Comparison of ENCODE assay signal across 8 mouse cellular contexts in genomic region chr9:64960117-64960977, GRCm38 (mm10). TPM values are rescaled to one million over a fixed set of nuclear protein-coding genes. Genes with fewer than 3 reads are reported as not detected.
DNase-seq lines count a peak whose midpoint lies in the region; ATAC-seq lines count a peak whose summit lies in the region.

Gene Ints14 (plus strand): TSS chr9:64960905.

- peaks cover 21% of the 10 kb centered on the region for H3K36me3 ChIP-seq in hindbrain, embryonic 12.5 days

- peak within 1 kb of the TSS; percentile 89 for H3K9ac ChIP-seq in hindbrain, embryonic 12.5 days

- H3K4me2 ChIP-seq in hindbrain, embryonic 12.5 days (replicated peaks), result peak within 1 kb of the TSS; percentile 78

- peaks cover 10% of the 10 kb centered on the region for H3K4me1 ChIP-seq in hindbrain, embryonic 12.5 days

- H3K27me3 ChIP-seq in hindbrain, embryonic 12.5 days, result no peaks in the 10 kb centered on the region

- H3K9me3 ChIP-seq in hindbrain, embryonic 12.5 days (replicated peaks), result no peaks in the 10 kb centered on the region

- ATAC-seq in hindbrain, embryonic 12.5 days (ENCODE audit: low FRiP score), result peak; percentile 95

- WGBS in hindbrain, embryonic 12.5 days, result 6% methylated on average over 29 of the region's 29 CpGs

- peak; percentile 97 for DNase-seq in NIH3T3 (ENCODE audit: low read depth)
- DNase-seq in cerebellum, postnatal 10 days, result peak; percentile 98 to 99
- DNase-seq in frontal cortex, postnatal 10 days (ENCODE audit: low spot score in 2 of 2), result peak; percentile 90 to 94
- peak; percentile 96 to 98 for DNase-seq in layer of hippocampus, postnatal 14 days (ENCODE audit: low spot score in 2 of 2)
- peak; percentile 98 for DNase-seq in lung, postnatal 14 days
- peak; percentile 92 for DNase-seq in retina, adult 2 months (ENCODE audit: low read depth, low spot score)
- DNase-seq in thymus, postnatal 36 days, result peak; percentile 94 to 98

- H3K27ac ChIP-seq in hindbrain, embryonic 12.5 days, result peak within 1 kb of the TSS; percentile 90

- peak within 1 kb of the TSS; percentile 86 for H3K4me3 ChIP-seq in hindbrain, embryonic 12.5 days

RNA-seq across cellular contexts. Expression of gene Ints14, which starts in this region (rescaled TPM):
- 49.6 and 58.6 TPM in 2 replicates for polyA plus RNA-seq in hindbrain, embryonic 12.5 days (2016; fragmentation: Nextera tagmentation; extraction: Ambion mirVana)
- total RNA-seq in layer of hippocampus, postnatal 14 days (2021), result 10 to 100 TPM; 22.4 to 25.0 TPM

Comparison
In these comparisons a context has a peak if more than half of its experiments do, and no peak if none do; other contexts are left out.
1. Peak in every context shown above with its lines: DNase-seq, ATAC-seq, H3K4me3 ChIP-seq and H3K27ac ChIP-seq.